Mouse (Mus musculus) gastrocnemius, postnatal 14 days (tissue): ENCODE results near the gene Kin. TPM values are rescaled to one million over a fixed set of nuclear protein-coding genes. Genes with fewer than 3 reads are reported as not detected.
A peak's percentile ranks its signal among the peaks of the same experiment; 100 is the strongest.

Experiments
- DNase-seq: peaks from one replicate; pipeline ENCODE4 v3.0.0; 2021; ENCODE audit warnings: mixed read lengths
- intact Hi-C: fragments of 180-260 bp; cut with DNase I; formaldehyde crosslinking; loops from one replicate; pipeline ENCODE4 v1.15.1; 2025; ENCODE audit warnings: low total_unique reads
- long read RNA-seq, 2 experiments: library from polyadenylated mRNA; stranded (forward); transcript quantifications; one replicate each; pipeline ENCODE4 v2.0.0; 2021
- total RNA-seq, 2 experiments: library from RNA; stranded (reverse); gene quantifications; 2 replicates each; pipeline ENCODE4 v1.2.3; 2021

Kin gene
- 1 to 10 TPM; 4.8 to 5.1 TPM for total RNA-seq
- long read RNA-seq, experiment 1, transcript Kin-201 (5 exons, 1,472 nt), result major isoform, 5 of 8 reads
- long read RNA-seq, experiment 1, partial matches to known transcripts, result 0 of 8 reads
- long read RNA-seq, experiment 1, other reads (novel, unspliced or antisense), result 3 of 8 reads
- long read RNA-seq, experiment 2, partial matches to known transcripts, result 2 of 7 reads
- long read RNA-seq, experiment 2, other reads (novel, unspliced or antisense), result 2 of 7 reads

- intact Hi-C loops, result no loop called here
- DNase-seq, result peak; percentile 98
Measured at GRCm38 (mm10) chr2:10080310-10081010, at the start of gene Kin, which contains the start of gene Atp5c1. Kin (plus strand) TSS chr2:10080593. Atp5c1 (minus strand) TSS chr2:10080510.

GRCm38 (mm10) chr2:10033684-10034083 is 46.7 kb upstream of the Kin start:
- intact Hi-C loops, result no loop called here
- no peak for DNase-seq

GRCm38 (mm10) chr2:10034976-10035375 is 45.4 kb upstream of the Kin start:
- intact Hi-C loops, result no loop called here

GRCm38 (mm10) chr2:10047758-10048436 is 32.5 kb upstream of the Kin start:
- intact Hi-C loops, result no loop called here
- peak; percentile 12 for DNase-seq

More at GRCm38 (mm10) chr2:10034976-10035375, 45.4 kb upstream of the Kin start:
- DNase-seq, result no peak

- intact Hi-C loops, result no loop called here
- peak; percentile 96 for DNase-seq
Measured at GRCm38 (mm10) chr2:10048461-10048860, 31.9 kb upstream of the Kin start, which contains the start of gene Taf3. Taf3 (minus strand) TSS chr2:10048596.

- intact Hi-C loops, result no loop called here
- DNase-seq, result no peak
Measured at GRCm38 (mm10) chr2:10049456-10049855, 30.9 kb upstream of the Kin start.

GRCm38 (mm10) chr2:10050878-10051277 is 29.5 kb upstream of the Kin start:
- intact Hi-C loops, result no loop called here
- DNase-seq, result no peak

GRCm38 (mm10) chr2:10051996-10052395 is 28.4 kb upstream of the Kin start:
- intact Hi-C loops, result no loop called here
- DNase-seq, result no peak

- no peak for DNase-seq
- intact Hi-C loops, result no loop called here
Measured at GRCm38 (mm10) chr2:10058836-10059235, 21.6 kb upstream of the Kin start.

- no peak for DNase-seq
- intact Hi-C loops, result no loop called here
Measured at GRCm38 (mm10) chr2:10071751-10072150, 8.6 kb upstream of the Kin start.

GRCm38 (mm10) chr2:10074470-10074869 is 5.9 kb upstream of the Kin start:
- no peak for DNase-seq
- intact Hi-C loops, result no loop called here

GRCm38 (mm10) chr2:10076675-10077074 is 3.7 kb upstream of the Kin start:
- no peak for DNase-seq
- intact Hi-C loops, result no loop called here

- no peak for DNase-seq
- intact Hi-C loops, result no loop called here
Measured at GRCm38 (mm10) chr2:10079745-10080309, 566 bp upstream of the Kin start.

GRCm38 (mm10) chr2:10081453-10082080 is 1.2 kb downstream of the Kin start:
- intact Hi-C loops, result no loop called here
- no peak for DNase-seq

- no peak for DNase-seq
- intact Hi-C loops, result no loop called here
Measured at GRCm38 (mm10) chr2:10082737-10083136, 2.3 kb downstream of the Kin start.

- intact Hi-C loops, result no loop called here
- no peak for DNase-seq
Measured at GRCm38 (mm10) chr2:10087256-10087850, 7.0 kb downstream of the Kin start.

- intact Hi-C loops, result no loop called here
- DNase-seq, result no peak
Measured at GRCm38 (mm10) chr2:10094327-10095100, 14.1 kb downstream of the Kin start.

- intact Hi-C loops, result no loop called here
- no peak for DNase-seq
Measured at GRCm38 (mm10) chr2:10098598-10099215, 18.3 kb downstream of the Kin start.
